Mouse (Mus musculus): ENCODE data around the gene Stim1. TPM values are rescaled to one million over a fixed set of nuclear protein-coding genes. Genes with fewer than 3 reads are reported as not detected.
"Not testable (repeated sequence)": the region's sequence is repeated elsewhere in the genome, so short reads cannot be mapped to it uniquely, and the experiment has no call there.

Stim1 gene
- total RNA-seq, 2 experiments from 2014 or later = 23.9 to 24.0 TPM

- no peak for DNase-seq
These were observed 191.2 kb downstream of the Stim1 start for GRCm38 (mm10) chr7:102458618-102459380.

- DNase-seq = no peak
These were observed 200.0 kb downstream of the Stim1 start for GRCm38 (mm10) chr7:102467566-102467965.

GRCm38 (mm10) chr7:102472675-102473074 is 205.1 kb downstream of the Stim1 start:
- DNase-seq = no peak

- DNase-seq = no peak
These were observed 209.0 kb downstream of the Stim1 start for GRCm38 (mm10) chr7:102476601-102477000.

- no peak for DNase-seq
These were observed 209.8 kb downstream of the Stim1 start for GRCm38 (mm10) chr7:102477377-102477776.

- no peak for DNase-seq
These were observed 210.8 kb downstream of the Stim1 start for GRCm38 (mm10) chr7:102478425-102478824.

- no peak for DNase-seq
These were observed 211.3 kb downstream of the Stim1 start for GRCm38 (mm10) chr7:102478926-102479325.

- DNase-seq = no peak
These were observed 211.9 kb downstream of the Stim1 start for GRCm38 (mm10) chr7:102479368-102480078.

- DNase-seq = no peak
These were observed 213.2 kb downstream of the Stim1 start for GRCm38 (mm10) chr7:102480821-102481220.

- DNase-seq = no peak
These were observed 214.0 kb downstream of the Stim1 start, which contains the start of gene Olfr543 for GRCm38 (mm10) chr7:102481579-102481978. Gene Olfr543, minus strand, starts transcription at chr7:102481679.

GRCm38 (mm10) chr7:102483665-102484064 is 216.1 kb downstream of the Stim1 start:
- DNase-seq = no peak

GRCm38 (mm10) chr7:102484766-102485165 is 217.2 kb downstream of the Stim1 start:
- not testable (repeated sequence) for DNase-seq

GRCm38 (mm10) chr7:102486105-102486504 is 218.5 kb downstream of the Stim1 start:
- no peak for DNase-seq

Other genes with a start within 250 kb of the Stim1 start
- gene Il18bp, start 249.1 kb upstream of the Stim1 start, total RNA-seq (2021) = 1 to 10 TPM; 3.6 to 4.1 TPM
- gene Rnf121, start 202.3 kb upstream of the Stim1 start, total RNA-seq (2021) = 10 to 100 TPM; 23.8 to 25.6 TPM
- gene Xndc1, start 202.3 kb upstream of the Stim1 start, total RNA-seq (2021) = 10 to 100 TPM; 13.2 to 13.3 TPM
- 1 to 10 TPM in 1 of 2 experiments, under 1 TPM in 1; 0.90 to 1.1 TPM for gene Xntrpc, start 202.1 kb upstream of the Stim1 start, total RNA-seq (2021)
- gene Trpc2, start 184.7 kb upstream of the Stim1 start, total RNA-seq (2021) = under 1 TPM; 0.36 to 0.50 TPM
- 1 to 10 TPM; 8.0 to 8.1 TPM for gene Art1, start 166.1 kb upstream of the Stim1 start, total RNA-seq (2021)
- gene Art5, start 158.3 kb upstream of the Stim1 start, total RNA-seq (2021) = 1 to 10 TPM in 1 of 2 experiments, under 1 TPM in 1; 0.45 to 1.1 TPM
- under 1 TPM in 1 of 2 experiments, not detected in 1; 0.10 TPM for gene Chrna10, start 151.0 kb upstream of the Stim1 start, total RNA-seq (2021)
- gene Nup98, start 57.6 kb upstream of the Stim1 start, total RNA-seq (2021) = 10 to 100 TPM; 50.3 to 50.7 TPM
- gene Pgap2, start 57.6 kb upstream of the Stim1 start, total RNA-seq (2021) = 10 to 100 TPM; 43.2 to 47.4 TPM
- 10 to 100 TPM; 37.0 to 39.2 TPM for gene Rhog, start 11.8 kb upstream of the Stim1 start, total RNA-seq (2021)
- gene Rrm1, start 173.9 kb downstream of the Stim1 start, total RNA-seq (2021) = 100 to 1,000 TPM; 101 to 103 TPM
- gene Olfr543, start 213.9 kb downstream of the Stim1 start, total RNA-seq (2021) = not detected
- gene Olfr544, start 220.5 kb downstream of the Stim1 start, total RNA-seq (2021) = not detected
- not detected for gene Olfr545, start 231.8 kb downstream of the Stim1 start, total RNA-seq (2021)

Data from heart, postnatal 4 days (tissue).